Mouse (Mus musculus): ENCODE data around the gene Znrf4. TPM values are rescaled to one million over a fixed set of nuclear protein-coding genes. Genes with fewer than 3 reads are reported as not detected.
A peak's percentile ranks its signal among the peaks of the same experiment; 100 is the strongest.

Gene Znrf4
- polyA plus RNA-seq, 1 experiment from 2014 or later: not detected

DNA sequence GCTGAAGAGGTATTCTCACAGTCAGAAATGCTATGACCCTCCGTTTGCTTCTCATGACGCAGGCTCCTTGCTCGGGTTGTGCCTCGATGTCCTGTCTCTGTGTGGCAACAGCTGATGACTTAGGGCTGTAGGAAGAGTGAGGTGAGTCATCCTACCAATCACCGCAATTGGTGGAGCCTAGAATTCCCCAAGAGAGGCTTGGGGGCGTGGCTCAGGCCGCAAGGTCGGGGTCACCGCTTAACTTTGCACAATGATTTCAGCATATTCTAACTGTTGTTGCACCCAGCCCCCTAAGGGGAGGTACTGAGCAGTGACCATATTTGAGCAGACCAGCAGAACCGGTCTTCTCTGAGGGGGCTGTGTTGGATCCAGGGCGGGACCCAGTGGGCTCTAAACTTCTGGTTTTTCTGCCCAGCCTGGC is 34.0 kb downstream of the Znrf4 start:
- Histone ChIP-seq H3K27me3 (replicated peaks) (no peaks in the 10 kb centered on the region), H3K9ac (no peak overlapping the region), H3K4me2 (no peak overlapping the region), H3K9me3 (no peaks in the 10 kb centered on the region), H3K27ac (no peak overlapping the region), H3K4me3 (no peak overlapping the region), H3K4me1 (peaks cover 16% of the 10 kb centered on the region), H3K36me3 (replicated peaks) (no peaks in the 10 kb centered on the region)
- 71% methylated on average over 11 of the region's 11 CpGs for WGBS
- ATAC-seq (replicated peaks): no peak

DNA sequence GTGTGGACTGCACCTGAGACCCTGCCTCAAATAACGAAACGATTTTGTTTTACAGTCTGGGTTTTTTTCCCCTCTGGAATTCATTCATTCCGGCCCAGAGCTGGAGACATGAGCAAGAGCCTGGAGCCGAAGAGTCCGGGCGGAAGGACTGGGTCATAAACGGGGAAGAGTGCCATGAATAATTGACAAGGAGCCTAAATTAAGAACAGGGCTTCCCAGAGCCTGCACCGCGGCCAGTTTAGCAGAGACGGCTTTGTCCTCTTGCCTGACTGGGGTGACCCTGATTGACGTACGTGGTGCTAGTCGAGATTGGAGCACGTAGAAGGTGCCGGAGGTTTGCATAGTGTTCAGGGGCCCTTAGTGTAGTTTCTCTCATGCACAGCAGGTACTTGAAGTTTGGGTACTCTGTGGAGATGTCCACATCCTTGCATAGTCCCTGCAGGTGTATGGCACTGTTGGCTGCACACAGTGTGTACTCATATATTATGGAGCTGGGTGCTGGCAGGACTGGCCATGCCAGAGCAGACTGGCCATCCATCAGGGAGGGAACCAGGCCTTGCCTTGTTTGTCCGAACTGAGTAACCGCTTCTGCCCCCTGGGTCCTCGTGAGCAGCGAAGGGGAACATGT is 34.9 kb downstream of the Znrf4 start:
- Histone ChIP-seq H3K9ac (no peak overlapping the region), H3K9me3 (no peaks in the 10 kb centered on the region), H3K4me3 (no peak overlapping the region), H3K36me3 (replicated peaks) (no peaks in the 10 kb centered on the region), H3K4me1 (peaks cover 25% of the 10 kb centered on the region), H3K27ac (no peak overlapping the region), H3K27me3 (replicated peaks) (no peaks in the 10 kb centered on the region), H3K4me2 (no peak overlapping the region)
- 87% methylated on average over 19 of the region's 19 CpGs for WGBS
- no peak for ATAC-seq (replicated peaks)

GRCm38 (mm10) chr17:56476402-56476752 is 35.9 kb downstream of the Znrf4 start, which contains the start of gene Ptprs:
TSS of gene Ptprs (minus strand) at chr17:56476483.
- H3K36me3 ChIP-seq (replicated peaks): no peaks in the 10 kb centered on the region
- H3K4me2 ChIP-seq: peak within 1 kb of the TSS; percentile 95
- WGBS: 0% methylated on average over 18 of the region's 27 CpGs
- no peaks in the 10 kb centered on the region for H3K9me3 ChIP-seq
- peak within 1 kb of the TSS; percentile 96 for H3K27ac ChIP-seq
- no peaks in the 10 kb centered on the region for H3K27me3 ChIP-seq (replicated peaks)
- peak within 1 kb of the TSS; percentile 76 for H3K4me3 ChIP-seq
- peaks cover 33% of the 10 kb centered on the region for H3K4me1 ChIP-seq
- peak; percentile 90 for ATAC-seq (replicated peaks)
- peak within 1 kb of the TSS; percentile 93 for H3K9ac ChIP-seq

DNA sequence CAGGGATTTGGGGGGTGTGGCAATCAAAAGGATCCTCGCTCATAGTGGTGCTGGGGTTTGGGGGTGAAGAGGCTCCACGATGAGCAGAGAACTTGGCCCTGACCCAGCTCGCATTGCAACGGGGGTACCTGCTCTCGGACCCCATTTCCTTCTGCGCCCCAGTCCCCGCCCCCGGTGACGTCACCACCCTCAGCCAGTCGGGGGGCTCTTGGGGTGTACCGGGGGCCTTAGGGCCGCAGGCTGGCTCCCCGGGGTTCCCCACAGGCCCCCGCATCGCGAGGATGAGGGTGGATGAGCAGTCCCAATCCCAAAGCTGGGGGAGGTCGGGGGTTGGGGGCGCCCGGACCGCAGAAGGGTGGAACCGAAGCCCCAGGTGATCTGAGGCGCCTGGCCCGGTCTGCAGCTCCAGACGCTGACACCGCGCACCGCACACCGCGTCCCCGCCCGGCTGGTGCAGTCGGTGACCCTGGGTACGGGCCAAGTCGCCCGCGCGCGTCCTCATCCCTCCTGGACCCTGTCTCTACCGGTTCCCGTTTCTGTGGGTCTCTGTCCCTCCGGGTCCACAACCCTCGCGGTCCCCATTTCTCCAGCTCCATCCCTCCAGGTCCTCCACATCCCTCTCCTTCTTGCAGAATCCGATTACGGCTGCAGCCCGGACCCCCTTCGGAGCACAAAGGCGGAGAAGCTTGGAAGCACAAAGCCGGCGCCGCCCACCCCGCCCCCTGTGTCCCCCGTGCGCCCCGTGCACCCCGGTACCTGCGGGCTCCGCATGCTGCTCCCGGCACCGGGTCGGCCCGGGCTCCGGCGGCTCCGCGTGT is 36.4 kb downstream of the Znrf4 start:
- peak overlapping the region; percentile 95 for H3K4me2 ChIP-seq
- H3K27me3 ChIP-seq (replicated peaks): no peaks in the 10 kb centered on the region
- under 1% methylated on average over 65 of the region's 66 CpGs for WGBS
- no peaks in the 10 kb centered on the region for H3K36me3 ChIP-seq (replicated peaks)
- H3K27ac ChIP-seq: peak overlapping the region; percentile 96
- no peaks in the 10 kb centered on the region for H3K9me3 ChIP-seq
- H3K4me1 ChIP-seq: peaks cover 39% of the 10 kb centered on the region
- peak; percentile 50 for ATAC-seq (replicated peaks)
- peak overlapping the region; percentile 93 for H3K9ac ChIP-seq
- peak overlapping the region; percentile 76 for H3K4me3 ChIP-seq

DNA sequence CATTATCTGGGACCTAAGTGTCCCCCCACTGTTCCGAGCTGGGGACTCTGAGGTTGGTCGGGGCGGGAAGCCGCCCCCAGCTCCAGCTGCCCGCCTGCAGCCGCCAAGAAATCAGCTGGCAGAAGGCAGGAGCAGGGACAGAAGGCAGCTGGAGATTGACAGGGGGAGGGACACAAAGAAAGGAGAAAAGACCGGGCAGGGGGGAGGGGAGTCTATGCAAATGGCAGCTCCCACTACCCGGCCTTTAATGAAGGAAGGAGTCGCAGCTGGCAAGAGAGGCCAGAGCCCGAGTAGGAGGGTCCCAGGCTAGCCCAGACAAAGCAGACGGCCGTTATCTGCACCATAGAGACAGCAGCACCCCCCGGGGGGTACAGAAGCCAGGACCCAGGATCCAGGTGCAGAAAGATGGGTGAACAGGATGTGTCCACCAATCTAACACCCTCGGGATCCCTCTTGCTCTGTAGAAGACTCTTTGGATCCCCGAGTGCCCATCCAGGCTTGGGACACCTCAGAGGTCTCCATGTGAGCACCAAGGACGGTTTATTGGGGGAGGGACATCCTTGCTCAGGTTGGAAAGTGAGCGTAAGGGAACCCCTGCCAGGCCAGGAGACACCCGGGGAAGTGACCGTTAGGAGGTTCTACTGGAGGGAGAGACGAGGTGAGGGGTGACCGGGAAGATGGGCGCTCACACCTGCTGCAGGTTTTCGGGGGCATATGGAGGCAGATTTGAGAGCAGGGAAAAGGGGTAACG is 37.2 kb downstream of the Znrf4 start:
- Histone ChIP-seq H3K4me2 (peak overlapping the region; percentile 95), H3K27ac (peak overlapping the region; percentile 96), H3K4me3 (peak overlapping the region; percentile 76), H3K4me1 (peaks cover 47% of the 10 kb centered on the region), H3K36me3 (replicated peaks) (no peaks in the 10 kb centered on the region), H3K27me3 (replicated peaks) (no peaks in the 10 kb centered on the region), H3K9me3 (no peaks in the 10 kb centered on the region), H3K9ac (peak overlapping the region; percentile 93)
- under 1% methylated on average over 24 of the region's 24 CpGs for WGBS
- ATAC-seq (replicated peaks): peak; percentile 13

- H3K27me3 ChIP-seq (replicated peaks): no peaks in the 10 kb centered on the region
- no peaks in the 10 kb centered on the region for H3K9me3 ChIP-seq
- peak overlapping the region; percentile 95 for H3K4me2 ChIP-seq
- peaks cover 54% of the 10 kb centered on the region for H3K4me1 ChIP-seq
- ATAC-seq (replicated peaks): no peak; the same call in 1 of the 2 replicates
- H3K9ac ChIP-seq: peak overlapping the region; percentile 93
- H3K4me3 ChIP-seq: peak overlapping the region; percentile 76
- WGBS: under 1% methylated on average over 32 of the region's 32 CpGs
- no peaks in the 10 kb centered on the region for H3K36me3 ChIP-seq (replicated peaks)
- H3K27ac ChIP-seq: peak overlapping the region; percentile 96
These were observed 37.9 kb downstream of the Znrf4 start for GRCm38 (mm10) chr17:56474311-56474830.

DNA sequence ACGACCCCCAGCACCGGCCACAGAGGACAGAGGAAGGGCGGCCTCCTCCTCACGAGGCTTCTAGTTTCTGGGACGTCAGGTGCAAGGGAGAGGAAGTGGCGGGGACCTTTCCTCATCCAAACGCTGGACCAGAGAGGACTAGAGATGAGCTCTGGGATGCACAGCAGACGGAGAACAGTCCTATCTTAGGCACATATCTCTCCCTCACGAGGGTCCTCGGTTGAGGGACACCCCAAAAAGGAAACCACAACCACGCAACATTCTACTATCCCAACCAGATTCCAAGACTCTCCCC is 38.7 kb downstream of the Znrf4 start:
- peak overlapping the region; percentile 95 for H3K4me2 ChIP-seq
- H3K4me1 ChIP-seq: peaks cover 59% of the 10 kb centered on the region
- no peak for ATAC-seq (replicated peaks)
- H3K36me3 ChIP-seq (replicated peaks): no peaks in the 10 kb centered on the region
- H3K9me3 ChIP-seq: no peaks in the 10 kb centered on the region
- peak overlapping the region; percentile 96 for H3K27ac ChIP-seq
- 2% methylated on average over 11 of the region's 11 CpGs for WGBS
- H3K27me3 ChIP-seq (replicated peaks): no peaks in the 10 kb centered on the region
- H3K4me3 ChIP-seq: peak overlapping the region; percentile 76
- H3K9ac ChIP-seq: peak overlapping the region; percentile 93

- no peak for ATAC-seq (replicated peaks)
These were observed 39.3 kb downstream of the Znrf4 start for GRCm38 (mm10) chr17:56472733-56473610.

DNA sequence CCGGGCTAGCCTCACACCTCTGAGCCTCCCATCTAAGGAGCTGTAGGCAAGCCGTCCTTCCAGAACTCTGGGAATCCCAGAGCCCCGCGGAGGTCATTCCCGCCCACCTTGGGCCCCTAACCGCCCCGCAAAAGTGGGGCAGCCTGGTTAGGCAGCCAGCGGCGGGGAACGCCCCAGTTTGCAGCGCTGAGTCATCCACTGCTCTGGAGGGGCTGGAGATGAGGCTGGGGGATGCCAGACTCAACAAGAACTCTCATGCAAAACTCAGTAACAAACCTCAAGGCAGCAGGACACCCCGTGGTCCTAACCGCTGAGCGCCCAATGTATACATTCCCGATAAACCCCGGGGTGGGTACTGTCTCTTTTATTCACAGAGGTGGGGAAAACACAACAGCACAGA is 40.1 kb downstream of the Znrf4 start:
- Histone ChIP-seq H3K4me3 (peak overlapping the region; percentile 76), H3K27ac (peak overlapping the region; percentile 96; the same call in 1 of the 2 replicates), H3K36me3 (replicated peaks) (no peaks in the 10 kb centered on the region), H3K9ac (peak overlapping the region; percentile 93), H3K4me1 (peaks cover 72% of the 10 kb centered on the region), H3K9me3 (no peaks in the 10 kb centered on the region), H3K4me2 (peak overlapping the region; percentile 95), H3K27me3 (replicated peaks) (no peaks in the 10 kb centered on the region)
- WGBS: 8% methylated on average over 16 of the region's 16 CpGs
- ATAC-seq (replicated peaks): no peak

More at GRCm38 (mm10) chr17:56472733-56473610, 39.3 kb downstream of the Znrf4 start:
- H3K4me2 ChIP-seq: peak overlapping the region; percentile 95
- H3K9ac ChIP-seq: peak overlapping the region; percentile 93
- no peaks in the 10 kb centered on the region for H3K36me3 ChIP-seq (replicated peaks)
- WGBS: 3% methylated on average over 50 of the region's 50 CpGs
- no peaks in the 10 kb centered on the region for H3K9me3 ChIP-seq
- H3K4me1 ChIP-seq: peaks cover 65% of the 10 kb centered on the region
- H3K27ac ChIP-seq: peak overlapping the region; percentile 96
- peak overlapping the region; percentile 76 for H3K4me3 ChIP-seq
- H3K27me3 ChIP-seq (replicated peaks): no peaks in the 10 kb centered on the region

DNA sequence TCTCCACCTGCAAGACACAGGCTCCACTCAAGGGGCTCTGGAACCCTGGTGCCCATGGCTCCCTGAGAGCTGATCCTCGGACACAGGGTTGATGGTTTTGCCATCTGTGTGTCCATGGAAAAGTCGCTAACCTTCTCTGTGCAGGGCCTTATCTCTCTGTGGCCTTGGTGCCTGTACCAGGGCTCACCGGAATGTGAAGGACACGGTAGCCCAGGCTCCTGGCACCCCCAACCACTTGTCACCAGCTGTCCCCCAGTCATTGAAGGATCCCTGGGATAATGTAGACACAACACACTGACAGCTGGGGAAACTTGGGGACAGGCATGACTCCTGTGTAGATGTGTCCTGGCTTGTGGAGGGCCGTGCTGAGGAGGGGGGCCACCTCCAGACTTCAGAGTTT is 41.1 kb downstream of the Znrf4 start:
- H3K27ac ChIP-seq: no peak overlapping the region
- H3K4me3 ChIP-seq: no peak overlapping the region
- 0 out of 2 replicates have a peak overlapping the region, but pooled peaks have one; percentile 42 for H3K4me2 ChIP-seq
- H3K36me3 ChIP-seq (replicated peaks): no peaks in the 10 kb centered on the region
- no peak overlapping the region for H3K9ac ChIP-seq
- peaks cover 78% of the 10 kb centered on the region for H3K4me1 ChIP-seq
- H3K27me3 ChIP-seq (replicated peaks): no peaks in the 10 kb centered on the region
- ATAC-seq (replicated peaks): no peak
- whole genome bisulfite sequencing: 68% methylated on average over 5 of the region's 5 CpGs
- H3K9me3 ChIP-seq: no peaks in the 10 kb centered on the region

DNA sequence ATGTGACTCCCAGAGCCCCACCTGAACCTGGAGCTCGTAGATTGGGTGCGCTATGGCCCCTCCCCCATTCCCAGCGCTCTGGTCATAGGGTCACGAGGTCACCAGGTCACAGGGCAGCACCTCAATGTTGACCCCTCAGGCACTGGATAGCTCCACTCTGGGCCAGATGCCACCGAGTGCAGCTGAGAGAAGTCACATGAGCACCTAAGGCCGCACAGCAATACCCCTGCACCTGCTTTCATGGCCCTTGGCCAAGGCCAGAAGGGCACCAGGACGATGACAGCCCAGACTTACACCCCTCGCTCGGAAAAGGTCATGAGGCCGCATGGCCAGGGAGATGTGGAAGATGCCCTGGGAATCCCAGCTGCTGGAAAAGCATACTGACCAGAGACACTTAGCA is 41.7 kb downstream of the Znrf4 start:
- Histone ChIP-seq H3K4me3 (peak overlapping the region; percentile 16), H3K9ac (no peak overlapping the region), H3K4me1 (peaks cover 84% of the 10 kb centered on the region), H3K9me3 (no peaks in the 10 kb centered on the region), H3K36me3 (replicated peaks) (0 out of 2 replicates have a peak, but pooled peaks cover under 1% of the 10 kb centered on the region), H3K27ac (peak overlapping the region; percentile 88), H3K4me2 (peak overlapping the region; percentile 42), H3K27me3 (replicated peaks) (no peaks in the 10 kb centered on the region)
- WGBS: 28% methylated on average over 10 of the region's 10 CpGs
- no peak for ATAC-seq (replicated peaks)

All from midbrain, embryonic 15.5 days (tissue).